Mouse (Mus musculus): ENCODE data around the gene Mylk. TPM values are rescaled to one million over a fixed set of nuclear protein-coding genes. Genes with fewer than 3 reads are reported as not detected.

The Mylk gene
- polyA plus RNA-seq, 1 experiment from 2014 or later: 3.9 TPM

DNA sequence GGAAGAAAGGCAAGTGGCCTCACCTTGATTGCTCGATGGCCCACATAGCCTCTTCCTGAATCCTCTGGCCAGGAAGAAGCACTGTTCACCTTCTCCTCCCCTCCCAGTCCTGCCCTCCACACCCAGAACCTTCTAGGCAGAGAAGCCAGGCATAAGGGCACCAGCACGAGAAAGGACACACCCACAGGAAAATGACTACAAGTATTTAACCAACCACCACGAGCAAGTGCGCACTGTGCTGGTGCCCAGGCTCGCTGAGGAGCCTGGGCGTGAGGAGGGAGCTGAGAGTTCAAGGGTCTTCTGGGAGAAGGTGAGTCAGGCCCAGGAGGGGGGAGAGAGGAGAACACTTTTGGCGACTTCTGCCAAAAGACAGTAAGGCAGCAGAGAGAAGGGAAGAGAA lies 185.1 kb downstream of the Mylk start:
- DNase-seq (ENCODE audit: low spot score) (no peak), ATAC-seq (ENCODE audit: insufficient read depth, low FRiP score, low TSS enrichment) (no peak)
- 81% methylated on average over 7 of the region's 7 CpGs for WGBS
- Histone ChIP-seq H3K27me3 (ENCODE audit: control insufficient read depth, insufficient read depth, low read length) (no peaks in the 10 kb centered on the region), H3K36me3 (ENCODE audit: control insufficient read depth, insufficient read depth, low read length) (no peaks in the 10 kb centered on the region), H3K27ac (ENCODE audit: low read depth, low read length) (no peak overlapping the region), H3K4me2 (ENCODE audit: low read depth) (no peak overlapping the region), H3K4me3 (ENCODE audit: low read depth, low read length) (no peak overlapping the region), H3K4me1 (ENCODE audit: control insufficient read depth, insufficient read depth, low read length) (no peaks in the 10 kb centered on the region), H3K9ac (ENCODE audit: low read length) (no peak overlapping the region), H3K9me3 (ENCODE audit: control insufficient read depth, low read length) (no peaks in the 10 kb centered on the region)

DNA sequence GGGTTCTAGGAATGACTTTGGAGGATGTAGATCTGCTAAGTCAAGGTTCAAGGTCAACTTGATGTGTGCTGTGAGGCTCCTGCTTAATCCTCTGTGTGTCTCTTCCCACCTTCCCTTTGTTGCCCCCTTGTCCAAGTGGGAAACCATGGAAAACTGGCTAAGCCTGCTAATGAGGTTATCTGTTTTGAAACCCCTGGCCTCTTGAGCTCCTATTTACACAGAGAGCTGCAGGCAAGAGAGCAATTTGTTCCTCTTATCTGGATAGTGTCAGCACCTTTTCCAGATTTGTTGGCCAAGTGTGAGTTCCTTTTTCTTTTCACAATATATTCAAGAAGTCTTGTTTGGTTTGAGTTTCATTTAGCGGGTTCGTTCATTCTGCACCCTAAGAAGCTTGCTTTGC lies 186.3 kb downstream of the Mylk start:
- 81% methylated on average over 2 of the region's 2 CpGs for whole genome bisulfite sequencing
- ATAC-seq (ENCODE audit: insufficient read depth, low FRiP score, low TSS enrichment) (no peak), DNase-seq (ENCODE audit: low spot score) (no peak)
- Histone ChIP-seq H3K9ac (ENCODE audit: low read length) (no peak overlapping the region), H3K27ac (ENCODE audit: low read depth, low read length) (no peak overlapping the region), H3K4me2 (ENCODE audit: low read depth) (no peak overlapping the region), H3K4me1 (ENCODE audit: control insufficient read depth, insufficient read depth, low read length) (no peaks in the 10 kb centered on the region), H3K4me3 (ENCODE audit: low read depth, low read length) (no peak overlapping the region), H3K36me3 (ENCODE audit: control insufficient read depth, insufficient read depth, low read length) (no peaks in the 10 kb centered on the region), H3K9me3 (ENCODE audit: control insufficient read depth, low read length) (no peaks in the 10 kb centered on the region), H3K27me3 (ENCODE audit: control insufficient read depth, insufficient read depth, low read length) (no peaks in the 10 kb centered on the region)

DNA sequence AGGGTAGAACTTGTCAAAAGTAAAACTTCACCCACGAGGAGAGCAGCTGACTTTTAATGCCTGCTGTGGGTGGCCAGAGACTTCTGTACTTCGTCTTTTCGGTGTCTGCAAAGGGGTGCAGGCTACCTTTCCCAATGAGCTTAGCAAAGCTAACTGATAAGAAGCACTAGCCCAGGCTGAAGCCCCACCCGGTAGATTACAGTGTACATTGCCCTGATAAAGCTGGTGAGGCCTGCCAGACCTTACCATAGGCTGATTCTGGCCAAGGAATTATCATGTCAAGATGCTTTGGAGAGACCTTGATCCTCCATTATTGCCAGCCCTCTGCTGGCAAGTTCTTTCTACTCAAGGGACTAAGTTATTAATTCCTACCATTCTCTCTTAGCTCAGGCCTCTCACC lies 188.2 kb downstream of the Mylk start:
- H3K4me3 ChIP-seq (ENCODE audit: low read depth, low read length): no peak overlapping the region
- no peak for ATAC-seq (ENCODE audit: insufficient read depth, low FRiP score, low TSS enrichment)
- no peak for DNase-seq (ENCODE audit: low spot score)
- no peak overlapping the region for H3K9ac ChIP-seq (ENCODE audit: low read length)
- H3K9me3 ChIP-seq (ENCODE audit: control insufficient read depth, low read length): no peaks in the 10 kb centered on the region
- WGBS: 81% methylated on average over 4 of the region's 4 CpGs
- no peaks in the 10 kb centered on the region for H3K36me3 ChIP-seq (ENCODE audit: control insufficient read depth, insufficient read depth, low read length)
- H3K4me1 ChIP-seq (ENCODE audit: control insufficient read depth, insufficient read depth, low read length): no peaks in the 10 kb centered on the region
- H3K4me2 ChIP-seq (ENCODE audit: low read depth): no peak overlapping the region
- no peaks in the 10 kb centered on the region for H3K27me3 ChIP-seq (ENCODE audit: control insufficient read depth, insufficient read depth, low read length)
- H3K27ac ChIP-seq (ENCODE audit: low read depth, low read length): no peak overlapping the region

DNA sequence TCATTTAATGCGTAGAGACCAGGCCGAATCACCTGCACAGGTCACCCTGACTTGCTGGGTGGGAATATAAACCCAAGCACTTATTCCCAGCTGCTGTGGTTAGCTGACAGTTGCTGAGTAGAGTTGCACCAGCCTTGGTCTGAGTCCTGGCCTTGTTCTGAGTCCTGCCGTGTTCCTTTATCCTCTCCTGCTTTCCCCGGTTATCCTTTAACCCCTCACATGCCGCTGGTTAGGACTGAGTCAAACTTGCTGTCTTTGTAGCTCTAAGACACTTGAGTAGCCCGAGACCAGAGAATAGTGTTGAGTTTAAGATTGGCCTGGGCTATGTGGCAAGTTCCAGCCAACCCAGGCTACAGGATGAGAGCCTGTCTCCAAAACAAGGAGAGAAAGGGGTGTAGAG lies 189.5 kb downstream of the Mylk start:
- H3K9me3 ChIP-seq (ENCODE audit: control insufficient read depth, low read length): no peaks in the 10 kb centered on the region
- H3K27ac ChIP-seq (ENCODE audit: low read depth, low read length): no peak overlapping the region
- WGBS: 59% methylated on average over 6 of the region's 6 CpGs
- no peak overlapping the region for H3K4me3 ChIP-seq (ENCODE audit: low read depth, low read length)
- ATAC-seq (ENCODE audit: insufficient read depth, low FRiP score, low TSS enrichment) (no peak), DNase-seq (ENCODE audit: low spot score) (no peak)
- no peaks in the 10 kb centered on the region; the same call in 1 of the 2 replicates for H3K4me1 ChIP-seq (ENCODE audit: control insufficient read depth, insufficient read depth, low read length)
- H3K9ac ChIP-seq (ENCODE audit: low read length): no peak overlapping the region
- no peaks in the 10 kb centered on the region for H3K36me3 ChIP-seq (ENCODE audit: control insufficient read depth, insufficient read depth, low read length)
- H3K27me3 ChIP-seq (ENCODE audit: control insufficient read depth, insufficient read depth, low read length): no peaks in the 10 kb centered on the region
- H3K4me2 ChIP-seq (ENCODE audit: low read depth): no peak overlapping the region

DNA sequence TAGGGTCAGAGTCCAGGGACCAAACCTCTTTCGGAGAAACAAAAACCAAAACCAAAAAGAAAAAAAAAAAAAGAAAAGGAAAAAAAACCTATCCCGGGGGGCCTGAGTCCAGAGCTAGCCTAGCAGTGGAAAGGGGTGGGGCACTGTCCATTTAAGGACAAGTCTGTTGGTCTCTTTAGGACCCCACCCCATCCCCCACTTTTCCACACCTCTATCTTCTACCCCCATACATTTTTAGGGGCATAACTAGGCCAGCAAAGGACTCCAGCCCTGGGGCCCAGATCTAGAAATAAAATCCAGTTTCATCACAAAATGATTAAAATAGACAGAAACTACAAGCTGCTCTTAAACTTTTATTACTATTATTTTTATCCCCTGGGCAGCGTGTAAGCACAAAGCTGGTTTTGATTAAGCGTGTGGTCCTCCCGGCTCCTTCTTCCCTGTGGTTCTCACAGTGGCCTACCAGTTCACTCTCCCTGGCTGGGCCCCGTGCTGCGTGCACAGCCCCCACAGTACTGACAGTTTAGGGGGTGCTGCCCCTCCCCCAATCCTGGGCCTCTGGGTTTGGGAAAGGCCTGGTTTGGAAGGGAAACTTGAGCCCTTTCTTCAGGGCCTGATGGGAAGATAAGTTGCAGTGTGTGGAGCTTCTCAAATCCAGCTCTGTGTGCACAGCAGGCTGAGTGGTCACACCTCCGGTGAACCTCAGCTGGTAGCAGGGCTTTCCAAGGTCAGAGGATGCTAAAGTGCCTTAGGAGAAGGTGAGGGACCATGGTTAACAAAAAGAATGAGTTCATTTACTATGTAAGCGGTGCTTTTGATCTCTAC lies 190.7 kb downstream of the Mylk start:
- Histone ChIP-seq H3K9me3 (ENCODE audit: control insufficient read depth, low read length) (no peaks in the 10 kb centered on the region), H3K27ac (ENCODE audit: low read depth, low read length) (no peak overlapping the region), H3K4me3 (ENCODE audit: low read depth, low read length) (no peak overlapping the region), H3K27me3 (ENCODE audit: control insufficient read depth, insufficient read depth, low read length) (no peaks in the 10 kb centered on the region), H3K4me2 (ENCODE audit: low read depth) (no peak overlapping the region), H3K36me3 (ENCODE audit: control insufficient read depth, insufficient read depth, low read length) (no peaks in the 10 kb centered on the region), H3K9ac (ENCODE audit: low read length) (no peak overlapping the region), H3K4me1 (ENCODE audit: control insufficient read depth, insufficient read depth, low read length) (no peaks in the 10 kb centered on the region; the same call in 1 of the 2 replicates)
- ATAC-seq (ENCODE audit: insufficient read depth, low FRiP score, low TSS enrichment) (no peak), DNase-seq (ENCODE audit: low spot score) (no peak)
- 40% methylated on average over 9 of the region's 9 CpGs for WGBS

DNA sequence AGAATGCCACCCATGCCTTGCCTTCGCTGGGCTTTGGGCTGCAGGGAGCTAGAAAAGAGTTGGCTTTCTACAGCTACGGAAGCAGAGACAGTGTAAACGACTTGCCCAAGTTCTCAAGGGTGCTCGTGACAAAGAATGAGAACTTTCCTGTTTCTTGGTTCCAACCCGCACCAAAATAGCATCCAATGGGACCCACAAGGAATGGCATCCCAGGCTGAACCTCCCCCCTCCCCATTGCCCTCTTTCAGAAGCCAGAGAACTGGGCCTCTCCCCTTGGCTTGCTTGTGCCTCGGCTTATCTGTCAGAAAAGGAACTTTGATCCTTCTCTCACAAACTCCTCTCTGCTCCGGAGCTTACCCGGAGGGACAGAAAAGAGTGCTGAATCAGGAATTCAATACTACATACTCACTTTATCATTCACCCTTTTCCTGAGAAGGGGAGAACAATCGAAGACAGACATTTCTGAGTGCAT lies 191.4 kb downstream of the Mylk start:
- ATAC-seq (ENCODE audit: insufficient read depth, low FRiP score, low TSS enrichment) (no peak), DNase-seq (ENCODE audit: low spot score) (no peak)
- Histone ChIP-seq H3K9ac (ENCODE audit: low read length) (no peak overlapping the region), H3K36me3 (ENCODE audit: control insufficient read depth, insufficient read depth, low read length) (no peaks in the 10 kb centered on the region), H3K27ac (ENCODE audit: low read depth, low read length) (no peak overlapping the region), H3K9me3 (ENCODE audit: control insufficient read depth, low read length) (no peaks in the 10 kb centered on the region), H3K4me3 (ENCODE audit: low read depth, low read length) (no peak overlapping the region), H3K27me3 (ENCODE audit: control insufficient read depth, insufficient read depth, low read length) (no peaks in the 10 kb centered on the region), H3K4me1 (ENCODE audit: control insufficient read depth, insufficient read depth, low read length) (no peaks in the 10 kb centered on the region; the same call in 1 of the 2 replicates), H3K4me2 (ENCODE audit: low read depth) (no peak overlapping the region)
- WGBS: 55% methylated on average over 9 of the region's 9 CpGs

DNA sequence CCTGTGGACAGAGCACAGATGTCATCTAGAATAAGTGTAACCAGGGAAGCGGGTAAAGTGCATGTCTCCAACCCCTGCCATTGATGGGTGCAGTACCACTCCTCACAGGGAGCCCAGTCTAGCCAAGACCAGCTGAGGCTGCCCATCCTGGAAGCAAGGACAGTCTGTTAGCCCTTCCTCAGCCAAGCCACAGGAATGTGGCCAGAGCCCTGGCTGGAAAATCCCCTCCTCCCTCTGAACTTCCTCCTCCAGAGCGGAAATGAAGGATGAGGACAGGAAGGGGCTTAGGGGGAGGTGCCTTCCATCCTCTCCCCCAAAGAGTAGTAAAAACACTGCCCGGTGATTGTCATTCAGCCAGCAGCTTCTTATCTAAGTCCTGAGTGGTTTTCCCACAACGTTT lies 192.6 kb downstream of the Mylk start:
- no peaks in the 10 kb centered on the region; the same call in 1 of the 2 replicates for H3K4me1 ChIP-seq (ENCODE audit: control insufficient read depth, insufficient read depth, low read length)
- H3K4me2 ChIP-seq (ENCODE audit: low read depth): no peak overlapping the region
- H3K36me3 ChIP-seq (ENCODE audit: control insufficient read depth, insufficient read depth, low read length): no peaks in the 10 kb centered on the region
- 0 out of 2 replicates have a peak overlapping the region, but pooled peaks have one; percentile 17 for H3K27ac ChIP-seq (ENCODE audit: low read depth, low read length)
- no peak overlapping the region for H3K4me3 ChIP-seq (ENCODE audit: low read depth, low read length)
- DNase-seq (ENCODE audit: low spot score): no peak
- no peak for ATAC-seq (ENCODE audit: insufficient read depth, low FRiP score, low TSS enrichment)
- H3K9me3 ChIP-seq (ENCODE audit: control insufficient read depth, low read length): no peaks in the 10 kb centered on the region
- WGBS: 55% methylated on average over 4 of the region's 4 CpGs
- no peaks in the 10 kb centered on the region for H3K27me3 ChIP-seq (ENCODE audit: control insufficient read depth, insufficient read depth, low read length)
- H3K9ac ChIP-seq (ENCODE audit: low read length): no peak overlapping the region

DNA sequence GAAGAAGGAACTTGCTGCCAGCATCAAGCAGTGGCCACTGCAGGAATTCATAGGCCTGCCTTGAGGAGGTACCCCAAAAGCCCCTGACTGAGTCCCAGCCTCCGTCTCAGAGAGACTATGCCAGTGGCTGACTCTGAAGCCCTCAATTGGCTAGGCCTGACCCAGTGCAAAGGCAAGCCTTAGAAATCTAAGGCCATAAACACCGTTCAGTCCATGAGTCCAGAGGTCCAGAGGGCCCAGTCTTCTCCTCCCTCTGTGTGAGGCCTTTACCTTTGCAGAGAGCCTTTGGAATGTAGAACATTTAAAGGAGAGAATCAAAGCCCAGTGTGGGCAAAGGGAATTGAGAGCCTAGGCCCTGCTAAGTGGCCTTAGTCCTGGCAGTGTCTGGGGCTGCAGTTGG lies 193.2 kb downstream of the Mylk start:
- H3K4me2 ChIP-seq (ENCODE audit: low read depth): no peak overlapping the region
- WGBS: 77% methylated on average over 2 of the region's 2 CpGs
- peak overlapping the region; percentile 44; the same call in 1 of the 2 replicates for H3K27ac ChIP-seq (ENCODE audit: low read depth, low read length)
- no peaks in the 10 kb centered on the region for H3K9me3 ChIP-seq (ENCODE audit: control insufficient read depth, low read length)
- no peak for ATAC-seq (ENCODE audit: insufficient read depth, low FRiP score, low TSS enrichment)
- no peak for DNase-seq (ENCODE audit: low spot score)
- H3K4me3 ChIP-seq (ENCODE audit: low read depth, low read length): no peak overlapping the region
- no peak overlapping the region for H3K9ac ChIP-seq (ENCODE audit: low read length)
- H3K4me1 ChIP-seq (ENCODE audit: control insufficient read depth, insufficient read depth, low read length): no peaks in the 10 kb centered on the region; the same call in 1 of the 2 replicates
- H3K27me3 ChIP-seq (ENCODE audit: control insufficient read depth, insufficient read depth, low read length): no peaks in the 10 kb centered on the region
- no peaks in the 10 kb centered on the region for H3K36me3 ChIP-seq (ENCODE audit: control insufficient read depth, insufficient read depth, low read length)

DNA sequence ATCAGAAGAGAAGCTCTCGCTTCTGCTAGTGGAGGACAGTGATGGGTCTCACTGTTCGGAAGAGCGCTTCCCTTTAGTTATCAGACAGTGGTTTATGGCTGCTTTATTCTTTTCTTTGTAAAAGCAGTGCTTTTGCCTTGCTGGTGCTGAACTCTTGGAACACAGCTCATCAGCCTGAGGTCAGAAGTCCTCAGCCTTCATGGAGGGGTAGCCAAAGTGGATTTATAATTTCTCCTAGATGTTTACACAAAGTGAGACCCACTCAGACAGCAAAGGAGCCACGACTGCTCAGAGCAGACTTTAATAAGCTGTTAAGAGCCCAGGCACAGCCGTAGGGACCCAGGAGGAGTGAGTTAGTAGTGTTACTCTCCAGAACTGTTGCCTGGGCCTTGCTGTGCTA lies 194.9 kb downstream of the Mylk start:
- no peak overlapping the region for H3K27ac ChIP-seq (ENCODE audit: low read depth, low read length)
- H3K9ac ChIP-seq (ENCODE audit: low read length): no peak overlapping the region
- no peak overlapping the region for H3K4me2 ChIP-seq (ENCODE audit: low read depth)
- no peaks in the 10 kb centered on the region; the same call in 1 of the 2 replicates for H3K4me1 ChIP-seq (ENCODE audit: control insufficient read depth, insufficient read depth, low read length)
- no peak for DNase-seq (ENCODE audit: low spot score)
- H3K9me3 ChIP-seq (ENCODE audit: control insufficient read depth, low read length): no peaks in the 10 kb centered on the region
- 54% methylated on average over 5 of the region's 5 CpGs for WGBS
- H3K36me3 ChIP-seq (ENCODE audit: control insufficient read depth, insufficient read depth, low read length): no peaks in the 10 kb centered on the region
- no peaks in the 10 kb centered on the region for H3K27me3 ChIP-seq (ENCODE audit: control insufficient read depth, insufficient read depth, low read length)
- no peak overlapping the region for H3K4me3 ChIP-seq (ENCODE audit: low read depth, low read length)
- ATAC-seq (ENCODE audit: insufficient read depth, low FRiP score, low TSS enrichment): no peak

All from neural tube, embryonic 11.5 days (tissue).